Mouse (Mus musculus): ENCODE results near the gene Snrpb. TPM values are rescaled to one million over a fixed set of nuclear protein-coding genes. Genes with fewer than 3 reads are reported as not detected.

Gene Snrpb
- polyA plus RNA-seq (2012; rRNA removed), result 319 and 341 TPM in 2 replicates

DNA sequence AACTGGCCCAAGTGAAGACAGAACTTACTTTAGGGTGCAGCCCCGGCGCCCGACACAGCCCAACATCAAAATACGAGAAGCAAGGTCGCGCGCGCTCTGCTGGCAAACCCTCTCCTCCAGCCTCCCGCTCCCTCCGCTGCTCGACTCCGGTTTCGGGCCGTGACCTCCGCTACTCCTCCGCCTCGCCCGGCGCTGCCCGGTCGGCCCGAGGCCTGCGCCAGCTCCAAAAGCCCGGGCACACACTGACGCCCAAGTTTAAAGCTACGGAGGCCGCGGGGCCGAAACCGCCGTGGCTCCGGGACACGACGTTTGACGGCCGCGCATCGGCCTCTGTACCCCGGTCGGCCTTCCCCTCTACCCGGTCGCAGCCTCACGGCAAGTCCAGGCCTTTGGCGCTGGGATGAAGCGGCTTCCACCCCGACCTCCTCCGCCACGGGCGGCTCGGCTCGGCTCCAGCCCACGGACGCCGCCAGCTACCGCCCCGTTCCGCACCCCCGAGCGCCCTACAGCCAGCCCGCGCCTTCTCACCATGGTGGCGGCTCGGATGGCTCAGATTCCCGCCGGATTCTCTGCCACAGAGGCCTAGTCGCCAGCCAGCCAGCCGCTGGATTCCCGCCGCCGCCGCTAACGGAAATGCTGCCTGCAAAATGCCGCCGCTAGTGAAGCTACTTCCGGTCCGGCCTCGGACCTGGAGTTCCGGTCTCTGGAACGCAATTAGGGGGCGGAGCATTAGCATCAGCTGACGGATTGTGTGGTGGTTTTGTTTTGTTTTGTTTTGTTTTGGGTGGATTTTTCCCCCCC is at the start of gene Snrpb:
Gene Snrpb (minus strand): TSS at position 698 of the 801 bp plus-strand sequence.

GRCm38 (mm10) chr2:130194894-130195293 is 15.7 kb upstream of the Snrpb start, which contains the start of gene Tmc2:
Gene Tmc2, plus strand, starts transcription at chr2:130195194.

Other genes with a start within 250 kb of the Snrpb start
- 0.18 and 0.31 TPM in 2 replicates for gene Tgm3, start 167.1 kb downstream of the Snrpb start, polyA plus RNA-seq (2012; rRNA removed)
- 0.16 and 0.23 TPM in 2 replicates for gene Tgm6, start 67.0 kb downstream of the Snrpb start, polyA plus RNA-seq (2012; rRNA removed)
- gene Tmc2, start 15.8 kb upstream of the Snrpb start, polyA plus RNA-seq (2012; rRNA removed), result 0.03 TPM in 1 of 2 replicates, not detected in the other
- 274 and 277 TPM in 2 replicates for gene Nop56, start 95.0 kb upstream of the Snrpb start, polyA plus RNA-seq (2012; rRNA removed)
- gene Idh3b, start 105.1 kb upstream of the Snrpb start, polyA plus RNA-seq (2012; rRNA removed), result 195 and 196 TPM in 2 replicates
- gene Ebf4, start 115.8 kb upstream of the Snrpb start, polyA plus RNA-seq (2012; rRNA removed), result 20.6 and 24.3 TPM in 2 replicates
- gene Cpxm1, start 218.2 kb upstream of the Snrpb start, polyA plus RNA-seq (2012; rRNA removed), result 22.4 and 46.7 TPM in 2 replicates
- not detected in 2 replicates for gene Gm28372, start 225.8 kb upstream of the Snrpb start, polyA plus RNA-seq (2012; rRNA removed)
- not detected in 2 replicates for gene 1700020A23Rik, start 225.9 kb upstream of the Snrpb start, polyA plus RNA-seq (2012; rRNA removed)
- gene Tmem239, start 227.1 kb upstream of the Snrpb start, polyA plus RNA-seq (2012; rRNA removed), result not detected in 2 replicates
- 160 and 172 TPM in 2 replicates for gene Vps16, start 244.9 kb upstream of the Snrpb start, polyA plus RNA-seq (2012; rRNA removed)
- 35.8 and 39.7 TPM in 2 replicates for gene Pced1a, start 245.3 kb upstream of the Snrpb start, polyA plus RNA-seq (2012; rRNA removed)

All from central nervous system, embryonic 14 days (tissue).